Mouse (Mus musculus) embryonic facial prominence, embryonic 15.5 days (tissue): ENCODE data around the gene Zfp280c. TPM values are rescaled to one million over a fixed set of nuclear protein-coding genes. Genes with fewer than 3 reads are reported as not detected.

Experiments used
- ATAC-seq: fragments of 200-750 bp; cut with Nextera tagmentation; 2 replicates; pipeline ENCODE4 v1.8.0; 2017; ENCODE audit warnings: low read depth, moderate TSS enrichment; ENCODE audit not compliant: insufficient number of reproducible peaks, low FRiP score, low TSS enrichment
- H3K27ac ChIP-seq: fragments of 300-500 bp; sonication (generic); replicated peaks from 2 replicates; pipeline ENCODE4 v1.5.1; 2015; ENCODE audit warnings: mild to moderate bottlenecking, inconsistent platforms
- H3K27me3 ChIP-seq: fragments of 300-500 bp; sonication (generic); 2 replicates; pipeline ENCODE4 v1.6.1; 2015; ENCODE audit warnings: inconsistent platforms
- H3K36me3 ChIP-seq: fragments of 300-500 bp; sonication (generic); 2 replicates; pipeline ENCODE4 v1.6.1; 2015; ENCODE audit warnings: mild to moderate bottlenecking, inconsistent platforms
- H3K4me1 ChIP-seq: fragments of 300-500 bp; sonication (generic); 2 replicates; pipeline ENCODE4 v1.6.1; 2015; ENCODE audit warnings: inconsistent platforms
- H3K4me2 ChIP-seq: fragments of 300-500 bp; sonication (generic); replicated peaks from 2 replicates; pipeline ENCODE4 v1.6.1; 2015; ENCODE audit warnings: mild to moderate bottlenecking, inconsistent platforms
- H3K4me3 ChIP-seq: fragments of 300-500 bp; sonication (generic); replicated peaks from 2 replicates; pipeline ENCODE4 v1.5.1; 2015; ENCODE audit warnings: mild to moderate bottlenecking, inconsistent platforms
- H3K9ac ChIP-seq: fragments of 300-500 bp; sonication (generic); 2 replicates; pipeline ENCODE4 v1.6.1; 2015; ENCODE audit warnings: inconsistent platforms
- H3K9me3 ChIP-seq: fragments of 300-500 bp; sonication (generic); replicated peaks from 2 replicates; pipeline ENCODE4 v1.6.1; 2016; ENCODE audit warnings: inconsistent platforms
- WGBS: fragments of 180-500 bp; shearing (Covaris S2); methylation state at CpG from one replicate; pipeline ENCODE4 v1.1.7; 2015; 5-methylcytosine and 5-hydroxymethylcytosine counted together
- microRNA-seq: library from miRNA; unstranded; fragments of <30 nt; microRNA quantifications from one replicate; pipeline ENCODE4, GENCODE M21; 2016; ENCODE audit warnings: borderline number of aligned reads
- polyA plus RNA-seq: library from polyadenylated mRNA; unstranded; fragments of >200 nt; fragmentation: Nextera tagmentation; extraction: Ambion mirVana; gene quantifications from 2 replicates; pipeline ENCODE4 v1.2.1, GENCODE M21; 2015

The Zfp280c gene
- polyA plus RNA-seq, 1 experiment from 2014 or later: 10.2 TPM

- no peak overlapping the region for H3K4me3 ChIP-seq
- WGBS: 86% methylated on average over 8 of the region's 8 CpGs
- no peak for ATAC-seq
- no peaks in the 10 kb centered on the region for H3K36me3 ChIP-seq
- H3K4me2 ChIP-seq: no peak overlapping the region
- no peaks in the 10 kb centered on the region for H3K9me3 ChIP-seq
- H3K27ac ChIP-seq: no peak overlapping the region
- H3K4me1 ChIP-seq: no peaks in the 10 kb centered on the region
- H3K9ac ChIP-seq: no peak overlapping the region
- no peaks in the 10 kb centered on the region for H3K27me3 ChIP-seq
These were observed 100.5 kb downstream of the Zfp280c start for GRCm38 (mm10) chrX:48493763-48494162.

Small RNAs within 50 kb of the gene (microRNA-seq; reads per million reads assigned to microRNA genes)
- not detected for gene Gm27828

Other genes starting within 250 kb of the Zfp280c start
- gene Elf4, start 131.4 kb downstream of the Zfp280c start, polyA plus RNA-seq: 6.5 and 7.3 TPM in 2 replicates
- gene Aifm1, start 80.9 kb downstream of the Zfp280c start, polyA plus RNA-seq: 57.2 and 60.8 TPM in 2 replicates
- 3.3 and 3.5 TPM in 2 replicates for gene Rab33a, start 75.2 kb downstream of the Zfp280c start, polyA plus RNA-seq
- 15.7 and 16.0 TPM in 2 replicates for gene Slc25a14, start 28.9 kb upstream of the Zfp280c start, polyA plus RNA-seq
- gene Gpr119, start 80.0 kb upstream of the Zfp280c start, polyA plus RNA-seq: not detected in 2 replicates
- 19.8 and 21.7 TPM in 2 replicates for gene Rbmx2, start 100.5 kb upstream of the Zfp280c start, polyA plus RNA-seq